Mouse (Mus musculus) forebrain, embryonic 14.5 days (tissue): ENCODE measurements at regions not wholly inside any gene's neighbourhood (a gene's known extent, or its start where the extent isn't known, plus 50 kb on each side); places are given as distances from the start of the nearest gene placed in this dataset.

ENCODE experiments used
- ATAC-seq: fragments of 200-750 bp; cut with Nextera tagmentation; 2 replicates; pipeline ENCODE4 v1.8.0; 2017; ENCODE audit warnings: mild to moderate bottlenecking, moderate library complexity
- DNase-seq: peaks from one replicate; pipeline ENCODE4 v3.0.0-alpha.2; 2015; ENCODE audit warnings: low spot score
- H3K27ac ChIP-seq: fragments of 300-500 bp; sonication (generic); 2 replicates; pipeline ENCODE4 v1.5.1; 2014; ENCODE audit warnings: low read depth, mild to moderate bottlenecking, control low read depth, low read length, moderate library complexity
- H3K27me3 ChIP-seq: fragments of 300-500 bp; sonication (generic); replicated peaks from 2 replicates; pipeline ENCODE4 v1.6.1; 2014; ENCODE audit warnings: low read length, control low read depth, mixed read lengths; ENCODE audit not compliant: control insufficient read depth, insufficient read depth
- H3K36me3 ChIP-seq: fragments of 300-500 bp; sonication (generic); 2 replicates; pipeline ENCODE4 v1.6.1; 2014; ENCODE audit warnings: low read length, control low read depth; ENCODE audit not compliant: control insufficient read depth, insufficient read depth
- H3K4me1 ChIP-seq: fragments of 300-500 bp; sonication (generic); 2 replicates; pipeline ENCODE4 v1.6.1; 2014; ENCODE audit warnings: antibody characterized with exemption, low read length, control low read depth; ENCODE audit not compliant: control insufficient read depth, insufficient read depth
- H3K4me2 ChIP-seq: fragments of 300-500 bp; sonication (generic); 2 replicates; pipeline ENCODE4 v1.6.1; 2014; ENCODE audit warnings: mild to moderate bottlenecking, control low read depth, low read length
- H3K4me3 ChIP-seq: fragments of 300-500 bp; sonication (generic); 2 replicates; pipeline ENCODE4 v1.5.1; 2014; ENCODE audit warnings: low read depth, low read length, control low read depth
- H3K9ac ChIP-seq: fragments of 300-500 bp; sonication (generic); 2 replicates; pipeline ENCODE4 v1.6.1; 2014; ENCODE audit warnings: mild to moderate bottlenecking, low read length, control low read depth, moderate library complexity
- H3K9me3 ChIP-seq: fragments of 300-500 bp; sonication (generic); replicated peaks from 2 replicates; pipeline ENCODE4 v1.6.1; 2016; ENCODE audit warnings: low read length, control low read depth, mixed read lengths; ENCODE audit not compliant: control insufficient read depth
- WGBS: fragments of 180-500 bp; shearing (Covaris S2); extraction: QIAGEN DNeasy Blood & Tissue Kit; methylation state at CpG from one replicate; pipeline ENCODE4 v1.1.7; 2014; 5-methylcytosine and 5-hydroxymethylcytosine counted together

DNA sequence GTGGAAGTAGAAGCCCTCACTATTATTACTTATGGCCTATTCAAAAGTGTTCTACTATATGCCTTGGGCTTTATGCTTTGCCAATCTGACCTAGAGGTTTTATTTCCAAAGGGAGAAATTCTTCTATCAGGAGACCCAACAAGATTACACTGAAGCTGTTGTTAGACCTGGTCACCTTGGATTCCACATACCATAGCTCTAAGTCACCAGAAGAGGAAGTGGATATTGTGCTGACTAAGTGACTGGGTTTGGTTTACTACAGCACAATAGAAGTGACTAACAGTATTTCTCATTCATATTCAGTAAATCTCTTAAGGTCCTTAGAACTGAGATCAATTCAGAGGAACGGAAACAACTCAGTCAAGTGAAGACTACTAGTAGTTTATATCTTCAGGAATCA is 229.0 kb upstream of the Btbd3 start:
- no peak for ATAC-seq
- Histone ChIP-seq H3K9me3 (no peaks in the 10 kb centered on the region), H3K9ac (no peak overlapping the region), H3K27ac (no peak overlapping the region), H3K4me3 (no peak overlapping the region), H3K4me1 (no peaks in the 10 kb centered on the region), H3K4me2 (no peak overlapping the region), H3K36me3 (no peaks in the 10 kb centered on the region), H3K27me3 (no peaks in the 10 kb centered on the region)
- 88% methylated on average over 1 of the region's 1 CpGs for WGBS
- DNase-seq: no peak

DNA sequence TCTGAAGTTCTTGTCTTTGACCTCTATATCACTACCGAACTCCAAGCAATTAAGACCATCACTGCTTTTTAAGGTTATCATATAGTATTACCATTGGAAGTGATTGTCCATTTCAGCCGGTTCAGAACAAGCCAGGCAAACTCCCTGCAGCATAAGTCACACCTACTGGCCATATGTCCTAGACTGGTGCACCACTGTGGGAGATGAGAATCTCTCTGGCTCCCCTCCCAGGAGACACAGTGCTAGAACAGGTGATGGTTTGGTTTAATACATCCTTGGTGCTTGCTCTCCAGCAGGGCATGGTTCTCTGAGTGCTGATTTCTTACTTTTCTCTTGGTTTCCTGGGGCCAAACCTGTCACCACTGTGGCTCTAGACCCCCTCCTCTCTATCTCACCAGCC is 232.8 kb upstream of the Btbd3 start:
- Histone ChIP-seq H3K4me1 (no peaks in the 10 kb centered on the region), H3K9me3 (no peaks in the 10 kb centered on the region), H3K27ac (no peak overlapping the region), H3K4me3 (no peak overlapping the region), H3K36me3 (no peaks in the 10 kb centered on the region), H3K9ac (no peak overlapping the region), H3K27me3 (no peaks in the 10 kb centered on the region), H3K4me2 (no peak overlapping the region)
- DNase-seq: no peak
- 90% methylated on average over 2 of the region's 2 CpGs for WGBS
- ATAC-seq: no peak

DNA sequence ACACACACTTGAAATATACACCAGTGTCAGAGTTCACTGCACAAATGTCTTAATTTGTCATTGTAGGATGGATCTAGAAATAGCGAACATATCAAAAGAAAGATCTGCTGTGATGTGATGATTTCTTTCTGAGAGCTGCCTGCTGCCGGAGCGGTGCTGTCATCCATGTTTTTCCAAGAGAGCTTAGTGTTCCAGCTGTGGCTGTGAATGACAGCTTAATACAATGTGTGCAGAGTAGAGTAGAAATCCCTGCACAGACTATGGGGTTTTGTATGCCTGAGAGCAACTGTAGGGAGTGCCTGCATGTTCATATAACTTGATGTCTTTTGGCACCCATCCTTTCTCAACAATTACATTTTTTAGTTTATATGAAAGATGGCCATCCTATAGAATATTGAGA is 274.6 kb upstream of the Btbd3 start:
- WGBS: 39% methylated on average over 3 of the region's 3 CpGs
- Histone ChIP-seq H3K9ac (no peak overlapping the region), H3K27me3 (no peaks in the 10 kb centered on the region), H3K4me1 (no peaks in the 10 kb centered on the region), H3K9me3 (no peaks in the 10 kb centered on the region), H3K27ac (no peak overlapping the region), H3K4me2 (no peak overlapping the region), H3K36me3 (no peaks in the 10 kb centered on the region), H3K4me3 (no peak overlapping the region)
- ATAC-seq (peak; percentile 48; the same call in 1 of the 2 replicates), DNase-seq (peak; percentile 54)

DNA sequence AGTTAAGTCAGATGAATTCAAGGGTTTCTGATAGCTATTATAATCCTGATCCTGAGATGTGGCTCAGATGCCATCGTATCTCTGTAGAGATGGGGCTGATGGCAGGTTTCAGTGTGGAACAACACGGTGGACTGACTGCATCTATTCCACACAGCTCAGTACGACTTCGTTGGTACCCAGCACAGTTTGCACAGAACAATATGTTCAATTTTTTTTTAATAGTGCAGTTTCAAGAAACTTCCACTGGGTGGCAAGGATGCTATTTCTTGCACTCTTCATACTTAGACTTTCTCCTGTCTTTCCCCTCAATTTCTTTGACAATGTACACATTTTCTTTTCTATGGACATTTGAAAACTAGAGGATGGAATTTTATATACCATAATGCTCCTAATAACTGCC is 278.6 kb upstream of the Btbd3 start:
- Histone ChIP-seq H3K4me2 (no peak overlapping the region), H3K9ac (no peak overlapping the region), H3K4me1 (no peaks in the 10 kb centered on the region), H3K27ac (no peak overlapping the region), H3K36me3 (no peaks in the 10 kb centered on the region), H3K4me3 (no peak overlapping the region), H3K27me3 (no peaks in the 10 kb centered on the region), H3K9me3 (no peaks in the 10 kb centered on the region)
- 44% methylated on average over 4 of the region's 4 CpGs for WGBS
- DNase-seq (peak; percentile 69), ATAC-seq (peak; percentile 75)

DNA sequence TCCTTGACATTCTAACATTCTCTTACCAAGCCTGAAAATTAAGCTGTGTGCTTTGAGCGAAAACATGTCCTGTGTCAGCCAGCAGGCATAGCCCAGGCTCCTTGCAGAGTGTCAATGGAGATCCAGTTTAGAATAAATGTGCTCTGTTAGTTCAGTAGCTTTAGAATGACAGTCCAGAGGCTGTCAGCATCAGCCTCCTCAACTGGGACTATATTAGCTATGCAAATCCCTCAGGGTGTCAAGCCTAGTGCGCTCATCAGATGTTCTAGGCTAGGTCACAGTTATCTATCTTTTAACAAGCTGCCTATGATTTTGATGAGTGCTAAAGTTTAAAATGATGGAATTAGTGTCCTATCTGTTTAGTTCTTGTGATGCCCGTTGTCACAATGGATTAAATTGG is 281.7 kb upstream of the Btbd3 start:
- no peak for ATAC-seq

DNA sequence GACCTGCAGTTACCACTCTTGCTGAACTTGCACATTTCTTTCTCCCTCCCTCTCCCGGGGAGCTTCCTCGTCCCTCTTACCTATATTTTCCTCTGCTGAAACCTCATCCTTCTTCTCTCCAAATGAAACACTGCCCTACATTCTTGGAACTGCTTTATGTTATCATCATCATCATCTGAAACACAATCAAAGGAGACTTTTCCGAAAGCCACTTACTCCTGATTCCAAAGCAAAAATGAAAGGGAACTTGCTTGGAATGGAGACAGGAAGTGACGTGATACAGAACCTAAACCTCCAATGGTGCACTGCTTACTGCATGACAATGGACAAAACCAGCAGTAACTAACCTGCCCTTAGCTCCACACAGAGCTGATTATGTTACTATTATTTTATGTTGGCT is 287.2 kb upstream of the Btbd3 start:
- Histone ChIP-seq H3K27me3 (no peaks in the 10 kb centered on the region), H3K36me3 (no peaks in the 10 kb centered on the region), H3K27ac (no peak overlapping the region), H3K4me3 (no peak overlapping the region), H3K9ac (no peak overlapping the region), H3K4me1 (no peaks in the 10 kb centered on the region), H3K4me2 (no peak overlapping the region), H3K9me3 (no peaks in the 10 kb centered on the region)
- DNase-seq (no peak), ATAC-seq (no peak)
- WGBS: 81% methylated on average over 4 of the region's 4 CpGs

More for the DNA sequence above, 281.7 kb upstream of the Btbd3 start:
- DNase-seq: no peak
- Histone ChIP-seq H3K9me3 (no peaks in the 10 kb centered on the region), H3K36me3 (no peaks in the 10 kb centered on the region), H3K4me3 (no peak overlapping the region), H3K9ac (no peak overlapping the region), H3K27me3 (no peaks in the 10 kb centered on the region), H3K27ac (no peak overlapping the region), H3K4me1 (no peaks in the 10 kb centered on the region), H3K4me2 (no peak overlapping the region)
- 71% methylated on average over 3 of the region's 3 CpGs for WGBS

DNA sequence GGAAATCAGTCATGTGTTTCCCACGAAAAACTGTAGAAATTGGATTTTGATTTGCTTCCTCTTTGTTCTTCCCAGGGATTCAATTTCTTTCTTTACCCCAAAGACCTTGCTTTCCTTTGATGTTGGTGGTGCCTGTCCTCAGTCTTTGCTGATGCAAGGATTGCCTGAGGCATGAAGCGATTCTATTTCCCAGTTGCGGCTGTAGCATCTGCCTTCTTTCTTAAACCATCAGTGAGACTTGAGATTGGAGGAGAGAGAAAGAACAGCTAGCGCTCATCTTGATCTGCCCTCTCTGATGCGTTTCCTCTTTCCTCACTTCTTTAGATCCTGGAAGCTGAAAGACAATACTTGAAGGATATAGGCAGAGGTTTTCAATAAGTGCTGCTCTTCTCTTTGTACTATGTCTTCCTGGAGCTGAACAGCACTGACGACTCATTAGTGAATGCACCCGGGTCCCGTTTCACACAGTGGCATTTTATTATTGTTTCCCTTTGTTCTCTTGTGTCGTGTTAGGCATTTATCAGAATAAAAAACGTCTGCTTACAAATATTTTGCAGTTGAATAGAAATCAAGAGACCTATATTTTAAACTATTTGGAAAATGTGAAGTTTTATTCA is 289.8 kb upstream of the Btbd3 start:
- Histone ChIP-seq H3K27ac (no peak overlapping the region), H3K36me3 (no peaks in the 10 kb centered on the region), H3K4me2 (no peak overlapping the region), H3K9ac (no peak overlapping the region), H3K4me1 (no peaks in the 10 kb centered on the region), H3K27me3 (no peaks in the 10 kb centered on the region), H3K4me3 (no peak overlapping the region), H3K9me3 (no peaks in the 10 kb centered on the region)
- 36% methylated on average over 10 of the region's 10 CpGs for WGBS
- ATAC-seq (no peak), DNase-seq (peak; percentile 17)

DNA sequence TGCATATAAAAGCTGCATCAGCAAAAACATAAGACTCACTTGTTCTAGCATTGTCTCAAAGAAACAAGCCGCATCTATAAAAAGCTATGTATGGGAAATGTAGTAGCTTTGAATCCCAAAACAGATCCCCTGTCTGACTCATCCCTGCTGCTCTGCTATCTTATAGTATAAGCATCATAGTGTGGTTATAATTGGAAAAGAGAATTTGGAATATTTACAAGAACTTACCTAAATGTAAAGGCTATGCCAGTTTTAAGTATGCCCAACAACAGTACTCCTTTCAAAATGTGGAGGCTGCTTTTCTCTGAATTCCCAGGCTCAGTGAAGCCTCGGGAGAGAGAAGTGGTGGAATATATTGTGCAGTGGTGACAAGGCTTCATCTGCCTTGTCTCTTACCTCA is 301.5 kb upstream of the Btbd3 start:
- WGBS: 94% methylated on average over 2 of the region's 2 CpGs
- no peak overlapping the region for H3K9ac ChIP-seq
- H3K4me1 ChIP-seq: no peaks in the 10 kb centered on the region
- no peaks in the 10 kb centered on the region for H3K27me3 ChIP-seq
- H3K4me3 ChIP-seq: no peak overlapping the region
- no peaks in the 10 kb centered on the region for H3K36me3 ChIP-seq
- no peak overlapping the region for H3K4me2 ChIP-seq
- no peak overlapping the region for H3K27ac ChIP-seq
- ATAC-seq: no peak
- no peak for DNase-seq
- no peaks in the 10 kb centered on the region for H3K9me3 ChIP-seq

DNA sequence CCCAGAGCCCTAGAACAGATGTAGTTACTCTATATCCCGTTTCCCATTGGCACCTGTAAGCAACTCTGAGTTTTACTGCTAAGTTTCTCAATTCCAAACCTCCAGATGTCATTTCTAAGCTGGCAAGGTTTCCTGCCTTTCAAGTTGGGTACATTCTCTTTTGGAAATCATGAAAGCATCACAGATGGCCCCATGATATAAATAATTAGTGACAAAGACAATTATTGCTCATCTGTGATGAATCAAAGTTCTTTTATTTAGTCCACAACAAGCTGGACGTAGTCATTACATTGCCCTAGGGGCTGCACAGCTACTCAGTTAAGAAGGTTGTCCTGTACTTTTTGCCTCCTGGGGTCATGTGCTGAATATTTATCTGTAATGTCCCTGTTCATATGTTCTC is 303.2 kb upstream of the Btbd3 start:
- Histone ChIP-seq H3K9ac (no peak overlapping the region), H3K27me3 (no peaks in the 10 kb centered on the region), H3K27ac (no peak overlapping the region), H3K4me3 (no peak overlapping the region), H3K4me2 (no peak overlapping the region), H3K36me3 (no peaks in the 10 kb centered on the region), H3K9me3 (no peaks in the 10 kb centered on the region), H3K4me1 (no peaks in the 10 kb centered on the region)
- 74% methylated on average over 2 of the region's 2 CpGs for WGBS
- DNase-seq: no peak
- no peak for ATAC-seq
